Mouse (Mus musculus): ENCODE data around the gene Atg2b. TPM values are rescaled to one million over a fixed set of nuclear protein-coding genes. Genes with fewer than 3 reads are reported as not detected.

Atg2b gene
- polyA plus RNA-seq, 1 experiment = not detected

- Histone ChIP-seq H3K4me3 (ENCODE audit: insufficient read depth, low read depth, low read length) (no peak overlapping the region), H3K4me1 (ENCODE audit: control insufficient read depth, insufficient read depth, low read length) (peaks cover 1% of the 10 kb centered on the region), H3K27ac (ENCODE audit: insufficient read depth, low read depth, low read length) (no peak overlapping the region)
- WGBS = 88% methylated on average over 4 of the region's 4 CpGs
- no peak for TF ChIP-seq POLR2A (IDR thresholded peaks at IDR 0.05; ENCODE audit: insufficient read depth, low read depth, low read length)
- TF ChIP-seq CTCF (IDR thresholded peaks at IDR 0.05; ENCODE audit: insufficient read depth, low read depth, low read length) = no peak
Measured at GRCm38 (mm10) chr12:105606881-105607280, 78.1 kb downstream of the Atg2b start.

DNA sequence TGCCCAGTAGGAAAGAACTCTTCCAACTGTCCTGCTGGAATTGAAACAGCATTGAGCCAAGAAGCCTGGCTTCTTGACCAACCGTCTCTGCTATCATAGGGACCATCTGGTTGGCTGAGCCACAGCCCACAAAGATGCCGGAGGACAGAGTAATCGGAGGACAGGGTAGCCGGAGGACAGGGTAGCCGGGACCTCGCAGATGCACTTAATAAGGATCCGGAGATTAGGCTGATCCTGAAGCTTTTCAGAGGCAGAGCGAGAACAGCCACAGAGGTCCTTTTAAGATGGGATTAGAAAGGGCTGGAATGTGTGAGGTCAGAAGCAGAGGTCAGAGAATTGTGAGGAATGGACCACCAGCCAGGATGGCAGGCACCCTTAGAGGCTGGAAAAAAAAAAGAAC, 79.8 kb downstream of the Atg2b start:
- Histone ChIP-seq H3K4me3 (ENCODE audit: insufficient read depth, low read depth, low read length) (no peak overlapping the region), H3K27ac (ENCODE audit: insufficient read depth, low read depth, low read length) (no peak overlapping the region), H3K4me1 (ENCODE audit: control insufficient read depth, insufficient read depth, low read length) (no peaks in the 10 kb centered on the region)
- WGBS = 68% methylated on average over 8 of the region's 8 CpGs
- TF ChIP-seq POLR2A (IDR thresholded peaks at IDR 0.05; ENCODE audit: insufficient read depth, low read depth, low read length) (no peak), CTCF (IDR thresholded peaks at IDR 0.05; ENCODE audit: insufficient read depth, low read depth, low read length) (no peak)

DNA sequence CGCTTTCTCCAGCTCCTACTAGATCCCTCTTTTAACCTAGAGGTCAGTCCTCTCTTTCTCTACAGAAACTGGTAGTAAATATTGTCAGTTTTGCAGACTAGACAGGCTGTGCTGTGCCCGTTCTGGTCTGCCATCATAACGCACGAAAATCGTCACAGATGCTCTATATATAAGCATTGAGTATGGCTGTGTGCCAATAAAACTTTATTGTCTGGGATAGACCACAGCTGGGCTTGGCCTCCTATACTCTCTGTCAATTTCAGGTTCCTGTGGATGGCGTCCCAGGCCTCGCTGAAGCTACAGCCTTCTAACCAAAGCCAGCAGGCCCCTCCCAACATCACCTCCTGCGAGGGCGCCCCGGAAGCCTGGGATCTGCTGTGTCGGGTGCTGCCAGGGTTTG, 81.1 kb downstream of the Atg2b start:
- WGBS = 93% methylated on average over 11 of the region's 11 CpGs
- Histone ChIP-seq H3K27ac (ENCODE audit: insufficient read depth, low read depth, low read length) (no peak overlapping the region), H3K4me1 (ENCODE audit: control insufficient read depth, insufficient read depth, low read length) (peaks cover 10% of the 10 kb centered on the region), H3K4me3 (ENCODE audit: insufficient read depth, low read depth, low read length) (no peak overlapping the region)
- TF ChIP-seq CTCF (IDR thresholded peaks at IDR 0.05; ENCODE audit: insufficient read depth, low read depth, low read length) (no peak), POLR2A (IDR thresholded peaks at IDR 0.05; ENCODE audit: insufficient read depth, low read depth, low read length) (no peak)

GRCm38 (mm10) chr12:105602581-105603210, 82.3 kb downstream of the Atg2b start, which contains the start of gene Bdkrb1:
TSS of gene Bdkrb1 (plus strand) at chr12:105603085.
- no peak within 1 kb of the TSS for H3K27ac ChIP-seq (ENCODE audit: insufficient read depth, low read depth, low read length)
- peaks cover 11% of the 10 kb centered on the region for H3K4me1 ChIP-seq (ENCODE audit: control insufficient read depth, insufficient read depth, low read length)
- TF ChIP-seq CTCF (IDR thresholded peaks at IDR 0.05; ENCODE audit: insufficient read depth, low read depth, low read length) = no peak
- no peak for TF ChIP-seq POLR2A (IDR thresholded peaks at IDR 0.05; ENCODE audit: insufficient read depth, low read depth, low read length)
- WGBS = 92% methylated on average over 11 of the region's 11 CpGs
- H3K4me3 ChIP-seq (ENCODE audit: insufficient read depth, low read depth, low read length) = no peak within 1 kb of the TSS

DNA sequence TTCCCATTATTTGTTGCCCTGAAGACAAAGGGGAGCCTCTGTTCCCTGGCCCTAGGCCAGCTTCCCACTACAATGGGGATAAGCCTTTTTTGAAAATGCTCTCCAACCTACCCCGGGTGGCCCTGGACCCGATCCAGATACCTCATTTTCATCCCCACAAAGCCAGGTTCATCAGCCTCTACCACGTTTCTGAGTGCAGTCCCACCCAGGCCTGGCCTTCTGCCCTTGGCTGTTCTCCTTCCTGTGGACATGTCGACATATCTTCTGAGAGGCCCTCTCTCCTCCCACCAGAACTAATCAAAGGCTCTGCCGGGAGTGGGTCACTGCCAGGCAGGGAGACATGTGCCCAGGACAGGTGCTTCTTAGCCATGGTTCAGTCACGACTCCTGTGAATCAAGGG, 83.4 kb downstream of the Atg2b start:
- no peak overlapping the region for H3K4me3 ChIP-seq (ENCODE audit: insufficient read depth, low read depth, low read length)
- WGBS = 49% methylated on average over 6 of the region's 6 CpGs

GRCm38 (mm10) chr12:105599098-105599497, 85.9 kb downstream of the Atg2b start:
- TF ChIP-seq CTCF (IDR thresholded peaks at IDR 0.05; ENCODE audit: insufficient read depth, low read depth, low read length) (no peak), POLR2A (IDR thresholded peaks at IDR 0.05; ENCODE audit: insufficient read depth, low read depth, low read length) (no peak)
- WGBS = 84% methylated on average over 5 of the region's 5 CpGs
- Histone ChIP-seq H3K4me3 (ENCODE audit: insufficient read depth, low read depth, low read length) (no peak overlapping the region), H3K27ac (ENCODE audit: insufficient read depth, low read depth, low read length) (no peak overlapping the region), H3K4me1 (ENCODE audit: control insufficient read depth, insufficient read depth, low read length) (peaks cover 11% of the 10 kb centered on the region)

More for the DNA sequence above, 83.4 kb downstream of the Atg2b start:
- Histone ChIP-seq H3K4me1 (ENCODE audit: control insufficient read depth, insufficient read depth, low read length) (peaks cover 11% of the 10 kb centered on the region), H3K27ac (ENCODE audit: insufficient read depth, low read depth, low read length) (no peak overlapping the region)
- TF ChIP-seq POLR2A (IDR thresholded peaks at IDR 0.05; ENCODE audit: insufficient read depth, low read depth, low read length) (no peak), CTCF (IDR thresholded peaks at IDR 0.05; ENCODE audit: insufficient read depth, low read depth, low read length) (no peak)

DNA sequence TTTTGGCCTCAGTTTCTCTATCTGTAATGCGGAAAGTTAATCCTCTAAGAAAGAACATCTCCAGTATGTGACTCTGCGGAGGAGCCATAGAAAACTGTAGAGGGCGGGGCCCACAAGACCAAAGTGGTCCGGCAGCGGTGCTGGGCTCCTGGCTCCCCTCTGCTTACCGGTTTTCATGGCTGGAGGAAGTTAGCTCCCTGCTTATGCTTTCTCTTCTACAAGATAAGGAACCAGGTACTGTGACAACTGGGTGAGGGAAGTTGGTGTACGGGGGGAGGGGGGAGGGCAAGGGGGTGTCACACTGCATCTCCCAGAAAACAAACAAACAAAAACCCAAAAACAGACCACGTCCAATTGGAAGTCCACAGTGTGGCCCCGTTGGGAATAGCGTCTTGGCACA, 86.5 kb downstream of the Atg2b start:
- TF ChIP-seq POLR2A (IDR thresholded peaks at IDR 0.05; ENCODE audit: insufficient read depth, low read depth, low read length) (no peak), CTCF (IDR thresholded peaks at IDR 0.05; ENCODE audit: insufficient read depth, low read depth, low read length) (no peak)
- 88% methylated on average over 10 of the region's 10 CpGs for WGBS
- Histone ChIP-seq H3K4me3 (ENCODE audit: insufficient read depth, low read depth, low read length) (no peak overlapping the region), H3K4me1 (ENCODE audit: control insufficient read depth, insufficient read depth, low read length) (peaks cover 11% of the 10 kb centered on the region), H3K27ac (ENCODE audit: insufficient read depth, low read depth, low read length) (no peak overlapping the region)

GRCm38 (mm10) chr12:105597135-105597534, 87.9 kb downstream of the Atg2b start:
- peaks cover 11% of the 10 kb centered on the region for H3K4me1 ChIP-seq (ENCODE audit: control insufficient read depth, insufficient read depth, low read length)
- TF ChIP-seq CTCF (IDR thresholded peaks at IDR 0.05; ENCODE audit: insufficient read depth, low read depth, low read length) (no peak), POLR2A (IDR thresholded peaks at IDR 0.05; ENCODE audit: insufficient read depth, low read depth, low read length) (no peak)
- WGBS = 94% methylated on average over 8 of the region's 8 CpGs
- H3K4me3 ChIP-seq (ENCODE audit: insufficient read depth, low read depth, low read length) = no peak overlapping the region
- H3K27ac ChIP-seq (ENCODE audit: insufficient read depth, low read depth, low read length) = no peak overlapping the region

GRCm38 (mm10) chr12:105593471-105593870, 91.5 kb downstream of the Atg2b start:
- 81% methylated on average over 4 of the region's 4 CpGs for WGBS
- H3K27ac ChIP-seq (ENCODE audit: insufficient read depth, low read depth, low read length) = no peak overlapping the region
- no peak for TF ChIP-seq POLR2A (IDR thresholded peaks at IDR 0.05; ENCODE audit: insufficient read depth, low read depth, low read length)
- TF ChIP-seq CTCF (IDR thresholded peaks at IDR 0.05; ENCODE audit: insufficient read depth, low read depth, low read length) = no peak
- H3K4me3 ChIP-seq (ENCODE audit: insufficient read depth, low read depth, low read length) = no peak overlapping the region
- H3K4me1 ChIP-seq (ENCODE audit: control insufficient read depth, insufficient read depth, low read length) = no peaks in the 10 kb centered on the region

All from olfactory bulb, adult 2 months (tissue).